Comparison of ENCODE assay signal across 8 mouse cellular contexts in the genomic region with DNA sequence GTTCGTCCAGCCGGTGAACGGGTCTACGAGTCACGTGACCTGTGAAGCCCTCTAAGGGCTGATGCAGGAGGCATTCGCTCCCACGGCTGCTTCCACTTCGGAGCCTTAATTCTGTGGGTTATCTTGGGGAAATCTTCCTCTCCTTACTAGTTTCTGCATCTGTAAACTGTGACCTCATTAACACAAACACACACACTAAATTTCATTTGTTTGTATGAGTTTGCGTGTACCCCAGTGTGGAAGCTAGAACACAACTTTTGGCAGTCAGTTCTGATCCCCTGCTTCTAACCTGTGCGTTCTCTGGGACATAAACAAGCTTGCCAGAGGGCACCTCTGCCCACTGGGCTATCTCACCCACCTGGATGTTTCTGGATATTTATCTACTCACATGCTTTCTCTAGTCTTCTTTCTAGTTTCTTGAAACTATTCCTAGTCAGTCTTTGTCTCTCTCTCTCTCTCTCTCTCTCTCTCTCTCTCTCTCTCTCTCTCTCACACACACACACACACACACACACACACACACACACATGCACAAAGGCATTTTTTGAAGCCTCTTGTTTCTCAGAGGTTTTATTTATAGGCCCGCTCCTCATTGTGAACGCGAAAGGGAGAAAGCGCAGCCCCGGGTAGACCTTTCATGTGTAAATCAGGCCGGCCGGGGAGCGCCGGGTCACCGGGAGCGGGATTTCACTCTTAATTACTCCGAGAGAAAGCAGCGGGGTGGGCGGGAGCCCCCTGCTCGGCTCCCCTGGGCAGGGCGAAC. TPM values are rescaled to one million over a fixed set of nuclear protein-coding genes. Genes with fewer than 3 reads are reported as not detected.
A peak's percentile ranks its signal among the peaks of the same experiment; 100 is the strongest.
DNase-seq lines count a peak whose midpoint lies in the region; ATAC-seq and TF ChIP-seq lines count a peak whose summit lies in the region.

No protein-coding gene starts in this region.

- DNase-seq in layer of hippocampus, adult 2 months (ENCODE audit: low spot score in 2 of 2): peak in 1 of 2 experiments; percentile 56
- DNase-seq in layer of hippocampus, adult 9-10 months (ENCODE audit: low spot score): no peak
- peak; percentile 76 for DNase-seq in embryonic facial prominence, embryonic 11.5 days (ENCODE audit: low spot score)
- peak; percentile 58 to 67 for DNase-seq in kidney, postnatal 4 days
- DNase-seq in right cerebral cortex, adult 18-20 months: peak; percentile 25
- no peak for DNase-seq in urinary bladder, postnatal 36 days (ENCODE audit: low spot score in 2 of 2)
- no peak for DNase-seq in lung, postnatal 36 days
- DNase-seq in gastrocnemius, postnatal 4 days (ENCODE audit: low spot score in 2 of 2): no peak

- no peak for TF ChIP-seq CTCF in layer of hippocampus, adult 2 months (conservative IDR thresholded peaks at IDR 0.05)

- H3K27me3 ChIP-seq in embryonic facial prominence, embryonic 11.5 days (ENCODE audit: control insufficient read depth, insufficient read depth, low read length): no peaks in the 10 kb centered on the region

- peak overlapping the region; percentile 57 for H3K9ac ChIP-seq in embryonic facial prominence, embryonic 11.5 days (replicated peaks; ENCODE audit: low read length)

- no peaks in the 10 kb centered on the region for H3K4me1 ChIP-seq in embryonic facial prominence, embryonic 11.5 days (ENCODE audit: control insufficient read depth, insufficient read depth, low read length)

- H3K4me3 ChIP-seq in layer of hippocampus, adult 2 months: peak overlapping the region; percentile 27; the same call in 1 of the 2 replicates
- H3K4me3 ChIP-seq in embryonic facial prominence, embryonic 11.5 days (ENCODE audit: low read depth, low read length): peak overlapping the region; percentile 22

- H3K27ac ChIP-seq in layer of hippocampus, adult 2 months: no peak overlapping the region
- 0 out of 2 replicates have a peak overlapping the region, but pooled peaks have one; percentile 20 for H3K27ac ChIP-seq in embryonic facial prominence, embryonic 11.5 days (replicated peaks; ENCODE audit: low read depth, low read length)

- 13% methylated on average over 26 of the region's 26 CpGs for WGBS in embryonic facial prominence, embryonic 11.5 days

- peak; percentile 84 for ATAC-seq in embryonic facial prominence, embryonic 11.5 days (replicated peaks; ENCODE audit: insufficient number of reproducible peaks, low FRiP score, low TSS enrichment, low read depth)

- peak overlapping the region; percentile 53 for H3K4me2 ChIP-seq in embryonic facial prominence, embryonic 11.5 days (ENCODE audit: low read depth, low read length)

- H3K36me3 ChIP-seq in embryonic facial prominence, embryonic 11.5 days (replicated peaks; ENCODE audit: control insufficient read depth, insufficient read depth, low read depth, low read length): no peaks in the 10 kb centered on the region

- no peaks in the 10 kb centered on the region for H3K9me3 ChIP-seq in embryonic facial prominence, embryonic 11.5 days (replicated peaks; ENCODE audit: control insufficient read depth, low read length)

RNA-seq across cellular contexts. Expression of gene Cox6a1, which starts 24.8 kb away (rescaled TPM):
- total RNA-seq in layer of hippocampus, adult 2 months (2021): 100 to 1,000 TPM; 685 to 700 TPM
- 569 and 629 TPM in 2 replicates for polyA plus RNA-seq in embryonic facial prominence, embryonic 11.5 days (2014; fragmentation: Nextera tagmentation; extraction: Ambion mirVana)
- 100 to 1,000 TPM; 236 to 243 TPM for total RNA-seq in gastrocnemius, postnatal 4 days (2021)

RNA-seq across cellular contexts. Expression of gene Triap1, which starts 32.6 kb away (rescaled TPM):
- total RNA-seq in layer of hippocampus, adult 2 months (2021): 10 to 100 TPM; 22.3 to 25.4 TPM
- polyA plus RNA-seq in embryonic facial prominence, embryonic 11.5 days (2014; fragmentation: Nextera tagmentation; extraction: Ambion mirVana): 66.7 and 68.9 TPM in 2 replicates
- total RNA-seq in gastrocnemius, postnatal 4 days (2021): 10 to 100 TPM; 19.7 to 22.8 TPM

RNA-seq across cellular contexts. Expression of gene Gatc, which starts 32.6 kb away (rescaled TPM):
- 10 to 100 TPM; 19.5 to 20.8 TPM for total RNA-seq in layer of hippocampus, adult 2 months (2021)
- polyA plus RNA-seq in embryonic facial prominence, embryonic 11.5 days (2014; fragmentation: Nextera tagmentation; extraction: Ambion mirVana): 37.0 and 38.8 TPM in 2 replicates
- 10 to 100 TPM; 19.5 to 21.6 TPM for total RNA-seq in gastrocnemius, postnatal 4 days (2021)

RNA-seq across cellular contexts. Expression of gene Srsf9, which starts 46.6 kb away (rescaled TPM):
- total RNA-seq in layer of hippocampus, adult 2 months (2021): 100 to 1,000 TPM in 1 of 2 experiments, 10 to 100 TPM in 1; 91.4 to 102 TPM
- 376 and 390 TPM in 2 replicates for polyA plus RNA-seq in embryonic facial prominence, embryonic 11.5 days (2014; fragmentation: Nextera tagmentation; extraction: Ambion mirVana)
- 10 to 100 TPM; 38.2 to 42.8 TPM for total RNA-seq in gastrocnemius, postnatal 4 days (2021)

RNA-seq across cellular contexts. Expression of gene Msi1, which starts 55.8 kb away (rescaled TPM):
- 10 to 100 TPM; 48.6 to 52.4 TPM for total RNA-seq in layer of hippocampus, adult 2 months (2021)
- polyA plus RNA-seq in embryonic facial prominence, embryonic 11.5 days (2014; fragmentation: Nextera tagmentation; extraction: Ambion mirVana): 52.4 and 53.9 TPM in 2 replicates
- total RNA-seq in gastrocnemius, postnatal 4 days (2021): 1 to 10 TPM; 6.2 to 6.5 TPM

Comparison
In these comparisons a context has a peak if more than half of its experiments do, and no peak if none do; other contexts are left out.
1. DNase-seq: peak in embryonic facial prominence, embryonic 11.5 days (single experiment), kidney, postnatal 4 days (2 of 2) and right cerebral cortex, adult 18-20 months (single experiment); none in layer of hippocampus, adult 9-10 months (single experiment), urinary bladder, postnatal 36 days (0 of 2), lung, postnatal 36 days (single experiment) and gastrocnemius, postnatal 4 days (0 of 2).